Mouse (Mus musculus): ENCODE results near the gene Gse1. TPM values are rescaled to one million over a fixed set of nuclear protein-coding genes. Genes with fewer than 3 reads are reported as not detected.

The Gse1 gene
- total and polyA plus RNA-seq, 2 experiments from 2014 or later = 15.9 to 48.2 TPM

GRCm38 (mm10) chr8:120248031-120248430, 19.8 kb downstream of the Gse1 start:
- WGBS = 71% methylated on average over 7 of the region's 7 CpGs
- Histone ChIP-seq H3K36me3 (ENCODE audit: insufficient read depth) (no peaks in the 10 kb centered on the region), H3K4me3 (ENCODE audit: low read depth, low read length) (no peak overlapping the region), H3K4me1 (ENCODE audit: insufficient read depth) (no peaks in the 10 kb centered on the region), H3K27me3 (ENCODE audit: insufficient read depth, low read length) (no peaks in the 10 kb centered on the region), H3K27ac (ENCODE audit: low read depth, low read length) (no peak overlapping the region), H3K9ac (no peak overlapping the region), H3K9me3 (ENCODE audit: low read length) (no peaks in the 10 kb centered on the region), H3K4me2 (ENCODE audit: low read depth) (no peak overlapping the region)
- DNase-seq = no peak
- peak; percentile 86 for ATAC-seq
- TF ChIP-seq CTCF (IDR thresholded peaks at IDR 0.05; ENCODE audit: low read depth) = no peak

- H3K9ac ChIP-seq = no peak overlapping the region
- TF ChIP-seq CTCF (IDR thresholded peaks at IDR 0.05; ENCODE audit: low read depth) = no peak
- no peaks in the 10 kb centered on the region for H3K9me3 ChIP-seq (ENCODE audit: low read length)
- WGBS = 95% methylated on average over 4 of the region's 4 CpGs
- H3K36me3 ChIP-seq (ENCODE audit: insufficient read depth) = no peaks in the 10 kb centered on the region
- H3K4me1 ChIP-seq (ENCODE audit: insufficient read depth) = no peaks in the 10 kb centered on the region
- ATAC-seq (no peak), DNase-seq (no peak)
- no peaks in the 10 kb centered on the region for H3K27me3 ChIP-seq (ENCODE audit: insufficient read depth, low read length)
- no peak overlapping the region for H3K4me3 ChIP-seq (ENCODE audit: low read depth, low read length)
- no peak overlapping the region for H3K4me2 ChIP-seq (ENCODE audit: low read depth)
- no peak overlapping the region for H3K27ac ChIP-seq (ENCODE audit: low read depth, low read length)
Observed at GRCm38 (mm10) chr8:120248451-120248850, 20.2 kb downstream of the Gse1 start.

DNA sequence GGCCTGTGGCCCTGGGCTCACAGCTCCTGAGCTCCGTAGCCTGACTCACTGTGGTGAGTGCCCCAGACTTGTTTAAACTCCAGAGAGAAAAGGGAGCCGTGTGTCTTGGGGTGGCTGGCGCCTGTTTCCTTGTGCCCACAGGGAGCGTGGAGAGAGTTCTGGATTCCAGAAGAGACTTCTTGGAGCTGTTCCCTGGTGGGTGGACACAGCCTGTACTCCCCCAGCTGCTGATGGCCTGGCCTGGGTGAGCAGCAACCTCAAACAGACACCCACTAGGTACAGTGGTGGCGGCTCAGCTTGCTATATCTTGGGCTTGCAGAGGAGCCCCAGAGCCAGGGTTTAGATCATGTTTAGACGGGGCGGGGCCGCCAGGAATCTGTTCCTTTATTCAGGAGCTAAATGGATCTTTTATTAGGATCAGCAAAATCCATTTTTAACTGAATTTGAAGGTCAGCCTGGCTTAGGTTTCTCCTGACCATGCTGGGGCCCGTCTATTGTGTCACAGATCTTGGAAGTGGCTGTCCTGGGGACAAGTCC, 21.6 kb downstream of the Gse1 start:
- TF ChIP-seq CTCF (IDR thresholded peaks at IDR 0.05; ENCODE audit: low read depth) = no peak
- H3K27me3 ChIP-seq (ENCODE audit: insufficient read depth, low read length) = no peaks in the 10 kb centered on the region
- no peaks in the 10 kb centered on the region for H3K36me3 ChIP-seq (ENCODE audit: insufficient read depth)
- H3K4me1 ChIP-seq (ENCODE audit: insufficient read depth) = no peaks in the 10 kb centered on the region
- 79% methylated on average over 9 of the region's 9 CpGs for whole genome bisulfite sequencing
- H3K27ac ChIP-seq (ENCODE audit: low read depth, low read length) = no peak overlapping the region
- DNase-seq = no peak
- no peak overlapping the region for H3K4me2 ChIP-seq (ENCODE audit: low read depth)
- no peaks in the 10 kb centered on the region for H3K9me3 ChIP-seq (ENCODE audit: low read length)
- no peak overlapping the region for H3K9ac ChIP-seq
- no peak overlapping the region for H3K4me3 ChIP-seq (ENCODE audit: low read depth, low read length)
- no peak for ATAC-seq

GRCm38 (mm10) chr8:120250750-120251410, 22.6 kb downstream of the Gse1 start:
- H3K27ac ChIP-seq (ENCODE audit: low read depth, low read length) = 0 out of 2 replicates have a peak overlapping the region, but pooled peaks have one; percentile 41
- no peaks in the 10 kb centered on the region for H3K4me1 ChIP-seq (ENCODE audit: insufficient read depth)
- WGBS = 61% methylated on average over 16 of the region's 16 CpGs
- no peak for TF ChIP-seq CTCF (IDR thresholded peaks at IDR 0.05; ENCODE audit: low read depth)
- DNase-seq (no peak), ATAC-seq (peak; percentile 59)
- no peak overlapping the region for H3K9ac ChIP-seq
- no peak overlapping the region for H3K4me2 ChIP-seq (ENCODE audit: low read depth)
- H3K27me3 ChIP-seq (ENCODE audit: insufficient read depth, low read length) = no peaks in the 10 kb centered on the region
- no peaks in the 10 kb centered on the region for H3K36me3 ChIP-seq (ENCODE audit: insufficient read depth)
- H3K9me3 ChIP-seq (ENCODE audit: low read length) = no peaks in the 10 kb centered on the region
- no peak overlapping the region for H3K4me3 ChIP-seq (ENCODE audit: low read depth, low read length)

- no peak; the same call in 1 of the 2 replicates for ATAC-seq
- no peak for TF ChIP-seq CTCF (IDR thresholded peaks at IDR 0.05; ENCODE audit: low read depth)
- Histone ChIP-seq H3K4me3 (ENCODE audit: low read depth, low read length) (no peak overlapping the region), H3K4me1 (ENCODE audit: insufficient read depth) (no peaks in the 10 kb centered on the region), H3K9ac (no peak overlapping the region), H3K4me2 (ENCODE audit: low read depth) (no peak overlapping the region), H3K27me3 (ENCODE audit: insufficient read depth, low read length) (no peaks in the 10 kb centered on the region), H3K36me3 (ENCODE audit: insufficient read depth) (no peaks in the 10 kb centered on the region), H3K9me3 (ENCODE audit: low read length) (no peaks in the 10 kb centered on the region), H3K27ac (ENCODE audit: low read depth, low read length) (no peak overlapping the region)
- WGBS = 65% methylated on average over 9 of the region's 9 CpGs
- no peak for DNase-seq
Observed at GRCm38 (mm10) chr8:120251411-120252035, 23.3 kb downstream of the Gse1 start.

- H3K4me3 ChIP-seq (ENCODE audit: low read depth, low read length) = no peak overlapping the region
- no peak overlapping the region for H3K4me2 ChIP-seq (ENCODE audit: low read depth)
- no peak for TF ChIP-seq CTCF (IDR thresholded peaks at IDR 0.05; ENCODE audit: low read depth)
- no peaks in the 10 kb centered on the region for H3K4me1 ChIP-seq (ENCODE audit: insufficient read depth)
- H3K9ac ChIP-seq = no peak overlapping the region
- H3K27ac ChIP-seq (ENCODE audit: low read depth, low read length) = no peak overlapping the region
- no peaks in the 10 kb centered on the region for H3K9me3 ChIP-seq (ENCODE audit: low read length)
- no peaks in the 10 kb centered on the region for H3K27me3 ChIP-seq (ENCODE audit: insufficient read depth, low read length)
- no peaks in the 10 kb centered on the region for H3K36me3 ChIP-seq (ENCODE audit: insufficient read depth)
- DNase-seq = no peak
- 78% methylated on average over 8 of the region's 8 CpGs for WGBS
- ATAC-seq = no peak
Observed at GRCm38 (mm10) chr8:120253626-120254025, 25.4 kb downstream of the Gse1 start.

- no peaks in the 10 kb centered on the region for H3K4me1 ChIP-seq (ENCODE audit: insufficient read depth)
- no peak for ATAC-seq
- TF ChIP-seq CTCF (IDR thresholded peaks at IDR 0.05; ENCODE audit: low read depth) = no peak
- H3K9me3 ChIP-seq (ENCODE audit: low read length) = no peaks in the 10 kb centered on the region
- no peak overlapping the region for H3K4me3 ChIP-seq (ENCODE audit: low read depth, low read length)
- no peak overlapping the region for H3K27ac ChIP-seq (ENCODE audit: low read depth, low read length)
- DNase-seq = no peak
- H3K27me3 ChIP-seq (ENCODE audit: insufficient read depth, low read length) = no peaks in the 10 kb centered on the region
- WGBS = 90% methylated on average over 6 of the region's 6 CpGs
- no peak overlapping the region for H3K4me2 ChIP-seq (ENCODE audit: low read depth)
- no peak overlapping the region for H3K9ac ChIP-seq
- no peaks in the 10 kb centered on the region for H3K36me3 ChIP-seq (ENCODE audit: insufficient read depth)
Observed at GRCm38 (mm10) chr8:120255406-120255987, 27.2 kb downstream of the Gse1 start.
